Mouse (Mus musculus) MEL (cell line): Measurements from ENCODE around the gene Peli1. TPM values are rescaled to one million over a fixed set of nuclear protein-coding genes. Genes with fewer than 3 reads are reported as not detected.

Experiments used
- DNase-seq: peaks from one replicate; pipeline ENCODE4 v3.0.0; 2011; ENCODE audit warnings: low read depth, low spot score
- H3K27ac ChIP-seq: 2 replicates; pipeline ENCODE4 v1.5.1; 2012; ENCODE audit warnings: low read depth, mild to moderate bottlenecking, control low read depth, low read length, moderate library complexity; ENCODE audit not compliant: control insufficient read depth
- H3K27me3 ChIP-seq, 2 experiments: fragments of 150-350 bp in 1 of 2; sonication (generic) in 1 of 2; 2 replicates each; pipeline ENCODE4 v1.6.1; 2012; ENCODE audit warnings: low read length in 2 of 2, mild to moderate bottlenecking in 2 of 2, improper control_type of control experiment in 1 of 2, moderate library complexity in 1 of 2; ENCODE audit not compliant: insufficient read depth in 2 of 2, control insufficient read depth in 1 of 2
- H3K36me3 ChIP-seq, 2 experiments: 2 replicates each; pipeline ENCODE4 v1.6.1; 2012 to 2014; ENCODE audit warnings: low read length in 2 of 2, improper control_type of control experiment in 1 of 2, inconsistent platforms in 1 of 2, mild to moderate bottlenecking in 1 of 2; ENCODE audit not compliant: insufficient read depth in 2 of 2, control insufficient read depth in 1 of 2
- H3K4me1 ChIP-seq, 2 experiments: fragments of 150-350 bp in 1 of 2; sonication (generic) in 1 of 2; 2 replicates each; pipeline ENCODE4 v1.6.1; 2012; ENCODE audit warnings: low read length in 2 of 2, improper control_type of control experiment in 1 of 2, mild to moderate bottlenecking in 1 of 2; ENCODE audit not compliant: insufficient read depth in 2 of 2, control insufficient read depth in 1 of 2
- H3K4me3 ChIP-seq, 2 experiments: fragments of 150-350 bp in 1 of 2; sonication (generic) in 1 of 2; 2 replicates each; pipeline ENCODE4 v1.5.1; 2012; ENCODE audit warnings: low read depth in 2 of 2, low read length in 2 of 2, mild to moderate bottlenecking in 2 of 2, moderate library complexity in 2 of 2, control low read depth in 1 of 2, improper control_type of control experiment in 1 of 2; ENCODE audit not compliant: control insufficient read depth in 1 of 2, insufficient read depth in 1 of 2
- H3K79me2 ChIP-seq: 2 replicates; pipeline ENCODE4 v1.6.1; 2012; ENCODE audit warnings: mild to moderate bottlenecking, low read length, moderate library complexity; ENCODE audit not compliant: control insufficient read depth, poor library complexity, insufficient read depth
- H3K9ac ChIP-seq: 2 replicates; pipeline ENCODE4 v1.6.1; 2012; ENCODE audit warnings: low read depth, mild to moderate bottlenecking, control low read depth, low read length, moderate library complexity; ENCODE audit not compliant: control insufficient read depth, poor library complexity, severe bottlenecking
- H3K9me3 ChIP-seq: fragments of 150-350 bp; sonication (generic); replicated peaks from 2 replicates; pipeline ENCODE4 v1.6.1; 2012; ENCODE audit warnings: mild to moderate bottlenecking, low read length, improper control_type of control experiment, moderate library complexity; ENCODE audit not compliant: insufficient read depth
- CHD1 ChIP-seq: IDR thresholded peaks from 2 replicates; pipeline ENCODE4 v1.6.1; 2012; ENCODE audit warnings: low read depth, mild to moderate bottlenecking, inconsistent platforms, low read length, improper control_type of control experiment
- CHD2 ChIP-seq: IDR thresholded peaks from 2 replicates; pipeline ENCODE4 v1.6.1; 2011; ENCODE audit warnings: low read length, improper control_type of control experiment
- EP300 ChIP-seq, 2 experiments: IDR thresholded peaks; 2 replicates each; pipeline ENCODE4 v1.6.1; 2011; ENCODE audit warnings: improper control_type of control experiment in 2 of 2, low read length in 2 of 2, low read depth in 1 of 2, mild to moderate bottlenecking in 1 of 2
- ETS1 ChIP-seq: IDR thresholded peaks from 2 replicates; pipeline ENCODE4 v1.6.1; 2012; ENCODE audit warnings: low read depth, mild to moderate bottlenecking, inconsistent platforms, low read length, improper control_type of control experiment, moderate library complexity
- GABPA ChIP-seq: IDR thresholded peaks from 2 replicates; pipeline ENCODE4 v1.6.1; 2012; ENCODE audit warnings: low read depth, mild to moderate bottlenecking, inconsistent platforms, low read length, improper control_type of control experiment, moderate library complexity
- GATA1 ChIP-seq: IDR thresholded peaks from 2 replicates; pipeline ENCODE4 v1.6.1; 2011; ENCODE audit warnings: low read depth, low read length, improper control_type of control experiment
- KAT2A ChIP-seq: conservative IDR thresholded peaks from 2 replicates; pipeline ENCODE4 v1.6.1; 2012; ENCODE audit warnings: low read depth, low read length, improper control_type of control experiment, inconsistent platforms
- MAFK ChIP-seq: IDR thresholded peaks from 2 replicates; pipeline ENCODE4 v1.6.1; 2011; ENCODE audit warnings: low read depth, mild to moderate bottlenecking, low read length, improper control_type of control experiment, borderline replicate concordance
- MAX ChIP-seq: IDR thresholded peaks from 2 replicates; pipeline ENCODE4 v1.6.1; 2011; ENCODE audit warnings: low read length, improper control_type of control experiment
- MAZ ChIP-seq: IDR thresholded peaks from 2 replicates; pipeline ENCODE4 v1.6.1; 2012; ENCODE audit warnings: low read depth, mild to moderate bottlenecking, inconsistent platforms, low read length, improper control_type of control experiment
- MEF2A ChIP-seq: IDR thresholded peaks from 2 replicates; pipeline ENCODE4 v1.6.1; 2014; ENCODE audit warnings: low read depth, mild to moderate bottlenecking, inconsistent platforms, low read length, improper control_type of control experiment; ENCODE audit not compliant: poor library complexity, insufficient replicate concordance, severe bottlenecking; ENCODE audit errors: extremely low read depth
- MYB ChIP-seq: IDR thresholded peaks from 2 replicates; pipeline ENCODE4 v1.6.1; 2011; ENCODE audit warnings: mild to moderate bottlenecking, low read depth, low read length, improper control_type of control experiment
- MYC ChIP-seq: IDR thresholded peaks from 2 replicates; pipeline ENCODE4 v1.6.1; 2011; ENCODE audit warnings: low read depth, mild to moderate bottlenecking, low read length, improper control_type of control experiment, moderate library complexity
- NELFE ChIP-seq: IDR thresholded peaks from 2 replicates; pipeline ENCODE4 v1.6.1; 2011; ENCODE audit warnings: low read depth, low read length, improper control_type of control experiment
- POLR2A ChIP-seq, 2 experiments: IDR thresholded peaks; 2 replicates each; pipeline ENCODE4 v1.6.1; 2011 to 2012; ENCODE audit warnings: low read length in 2 of 2, mild to moderate bottlenecking in 2 of 2, control low read depth in 1 of 2, improper control_type of control experiment in 1 of 2, low read depth in 1 of 2, moderate library complexity in 1 of 2; ENCODE audit not compliant: control insufficient read depth in 1 of 2, insufficient read depth in 1 of 2, poor library complexity in 1 of 2
- SIN3A ChIP-seq: IDR thresholded peaks from 2 replicates; pipeline ENCODE4 v1.6.1; 2012; ENCODE audit warnings: low read length, improper control_type of control experiment, inconsistent platforms
- SMC3 ChIP-seq: IDR thresholded peaks from 2 replicates; pipeline ENCODE4 v1.6.1; 2011; ENCODE audit warnings: low read depth, low read length, improper control_type of control experiment
- TAL1 ChIP-seq: IDR thresholded peaks from 2 replicates; pipeline ENCODE4 v1.6.1; 2012; ENCODE audit warnings: mild to moderate bottlenecking, inconsistent platforms, low read length, moderate library complexity, mixed read lengths
- TBP ChIP-seq: IDR thresholded peaks from 2 replicates; pipeline ENCODE4 v1.8.0; 2011; ENCODE audit warnings: low read depth, low read length, improper control_type of control experiment
- TCF12 ChIP-seq: IDR thresholded peaks from 2 replicates; pipeline ENCODE4 v1.6.1; 2014; ENCODE audit warnings: low read depth, mild to moderate bottlenecking, inconsistent platforms, low read length, improper control_type of control experiment, moderate library complexity
- UBTF ChIP-seq: IDR thresholded peaks from 2 replicates; pipeline ENCODE4 v1.6.1; 2012; ENCODE audit warnings: low read depth, mild to moderate bottlenecking, inconsistent platforms, low read length, improper control_type of control experiment, moderate library complexity, borderline replicate concordance; ENCODE audit not compliant: insufficient read depth
- USF1 ChIP-seq: IDR thresholded peaks from 2 replicates; pipeline ENCODE4 v1.6.1; 2014; ENCODE audit warnings: low read depth, mild to moderate bottlenecking, inconsistent platforms, low read length, improper control_type of control experiment, moderate library complexity
- ZNF384 ChIP-seq: IDR thresholded peaks from 2 replicates; pipeline ENCODE4 v1.6.1; 2012; ENCODE audit warnings: low read depth, mild to moderate bottlenecking, inconsistent platforms, low read length, improper control_type of control experiment
- polyA plus RNA-seq, 2 experiments: library from polyadenylated mRNA; stranded (reverse) in 1 of 2; unstranded in 1 of 2; fragments of >175 nt in 1 of 2; fragments of >200 nt in 1 of 2; gene quantifications; 2 replicates each; pipeline versions ENCODE4 v1.2.1 to v1.2.4; 2012; ENCODE audit warnings: low replicate concordance in 2 of 2, low read depth in 1 of 2; ENCODE audit not compliant: insufficient read length in 2 of 2, insufficient read depth in 1 of 2, missing spikeins in 1 of 2
- total RNA-seq: library from RNA; depleted of rRNA; stranded (reverse); fragments of 300-350 nt; gene quantifications from 2 replicates; pipeline ENCODE4 v1.2.3, GENCODE M21; 2012

Peli1 gene
- total and polyA plus RNA-seq, 3 experiments: 7.5 to 11.6 TPM; not detected in 1

DNA sequence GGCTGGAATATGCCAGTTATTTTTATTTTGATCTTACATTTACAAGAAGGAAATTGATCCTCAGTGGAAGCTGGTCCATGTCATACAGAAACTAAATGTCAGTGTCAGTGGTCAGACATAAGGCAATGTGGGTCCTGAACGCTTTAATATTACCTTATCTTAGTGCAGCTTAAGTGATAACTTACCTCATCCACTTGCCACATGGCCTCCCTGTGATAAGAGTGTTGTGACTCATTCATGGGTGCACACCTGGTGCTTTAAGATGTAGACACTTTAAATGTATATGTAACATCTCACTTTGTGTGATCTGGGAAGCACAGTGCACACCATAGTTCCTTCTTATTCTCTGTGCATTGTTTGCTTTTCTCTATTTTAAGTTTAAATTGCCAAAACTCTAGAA lies 14.3 kb downstream of the Peli1 start:
- peak; percentile 91 for TF ChIP-seq GATA1
- TF ChIP-seq TAL1: peak; percentile 67
- no peak for TF ChIP-seq TBP
- TF ChIP-seq MAX: peak; percentile 54; the same call in 1 of the 2 replicates
- TF ChIP-seq MAZ: no peak
- TF ChIP-seq ETS1: peak; percentile 82
- no peak for TF ChIP-seq POLR2A (IDR thresholded peaks at IDR 0.05; ENCODE audit: control insufficient read depth in 1 of 2, insufficient read depth in 1 of 2, low read depth in 1 of 2, low read length in 2 of 2, poor library complexity in 1 of 2)
- TF ChIP-seq TCF12: peak; percentile 83
- TF ChIP-seq MYC: 0 out of 2 replicates have a peak, but pooled peaks have one; percentile 29
- TF ChIP-seq EP300 (IDR thresholded peaks at IDR 0.05; ENCODE audit: low read depth in 1 of 2, low read length in 2 of 2): peak; percentile 71 to 78
- no peak for TF ChIP-seq UBTF
- TF ChIP-seq, all 39 proteins: peak for 7
- H3K9ac ChIP-seq: no peak overlapping the region
- H3K4me1 ChIP-seq: peaks cover 16 to 18% of the 10 kb centered on the region in 2 experiments
- H3K9me3 ChIP-seq: no peaks in the 10 kb centered on the region
- no peaks in the 10 kb centered on the region for H3K27me3 ChIP-seq
- H3K4me3 ChIP-seq: no peak overlapping the region
- peak; percentile 51 for DNase-seq
- H3K79me2 ChIP-seq: peaks cover 18% of the 10 kb centered on the region
- peaks cover 0 to 30% of the 10 kb centered on the region in 2 experiments; a peak in 2 of 4 replicates for H3K36me3 ChIP-seq
- H3K27ac ChIP-seq: no peak overlapping the region

DNA sequence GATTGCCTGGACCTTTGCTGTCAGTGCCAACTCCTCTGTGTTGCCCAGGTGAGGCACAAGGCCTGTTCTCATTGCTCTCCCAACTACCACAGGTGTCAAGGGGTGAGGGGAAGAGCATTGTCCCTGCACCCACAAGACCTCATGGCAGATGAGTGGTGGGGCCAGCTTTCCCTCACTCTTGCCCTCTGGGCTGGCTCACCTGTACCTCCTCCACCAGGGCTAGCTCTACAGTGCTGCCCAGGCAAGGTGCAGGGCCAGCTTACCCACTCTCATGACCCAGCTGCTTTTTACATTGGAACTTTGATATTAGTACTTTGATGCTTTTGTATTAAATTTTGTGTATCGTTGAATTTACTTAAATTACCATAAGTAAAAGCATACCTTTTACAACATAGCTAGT lies 16.0 kb downstream of the Peli1 start:
- no peaks in the 10 kb centered on the region for H3K27me3 ChIP-seq
- no peaks in the 10 kb centered on the region for H3K9me3 ChIP-seq
- H3K4me1 ChIP-seq: peaks cover 8 to 9% of the 10 kb centered on the region in 2 experiments
- H3K79me2 ChIP-seq: peaks cover 15% of the 10 kb centered on the region; the same call in 1 of the 2 replicates
- no peak overlapping the region for H3K27ac ChIP-seq
- TF ChIP-seq TAL1 (no peak), SMC3 (no peak), MAFK (no peak), KAT2A (no peak), MYC (no peak), POLR2A (IDR thresholded peaks at IDR 0.05; ENCODE audit: control insufficient read depth in 1 of 2, insufficient read depth in 1 of 2, low read depth in 1 of 2, low read length in 2 of 2, poor library complexity in 1 of 2) (no peak), USF1 (no peak), CHD1 (no peak), UBTF (no peak), CHD2 (no peak), SIN3A (no peak), NELFE (no peak), EP300 (IDR thresholded peaks at IDR 0.05; ENCODE audit: low read depth in 1 of 2, low read length in 2 of 2) (no peak), ZNF384 (no peak), MYB (no peak), MEF2A (no peak), GABPA (no peak)
- H3K36me3 ChIP-seq: peaks cover 0 to 15% of the 10 kb centered on the region in 2 experiments; a peak in 2 of 4 replicates
- H3K4me3 ChIP-seq: no peak overlapping the region
- no peak for DNase-seq
- no peak overlapping the region for H3K9ac ChIP-seq
